Mouse (Mus musculus) erythroblast, adult 5-6 weeks (primary cell): Measurements from ENCODE around the gene Gm5930. TPM values are rescaled to one million over a fixed set of nuclear protein-coding genes. Genes with fewer than 3 reads are reported as not detected.
"Not testable (repeated sequence)": the region's sequence is repeated elsewhere in the genome, so short reads cannot be mapped to it uniquely, and the experiment has no call there.

ENCODE experiments used
- ATAC-seq: replicated peaks from 2 replicates; pipeline ENCODE4 v1.8.0; 2016; ENCODE audit warnings: moderate number of reproducible peaks, mild to moderate bottlenecking, moderate TSS enrichment, inconsistent platforms; ENCODE audit not compliant: poor library complexity, low FRiP score, severe bottlenecking
- total RNA-seq, 2 experiments: library from RNA; stranded (forward) in 1 of 2; stranded (reverse) in 1 of 2; fragments of 150-400 nt in 1 of 2; fragments of 200-764, 138-1000 nt in 1 of 2; gene quantifications; 2 replicates each; pipeline versions ENCODE4 v1.2.3 to v1.2.4; 2015 to 2017; ENCODE audit warnings: low replicate concordance in 2 of 2

The Gm5930 gene
- total RNA-seq (2015; ENCODE audit: low replicate concordance) (not detected in 2 replicates), total RNA-seq (2017; ENCODE audit: low replicate concordance) (not detected in 2 replicates)

- not testable (repeated sequence) for ATAC-seq
Measured at GRCm38 (mm10) chr14:44338484-44338883, at the start of gene Gm5930. TSS of gene Gm5930 (minus strand) at chr14:44338584.

DNA sequence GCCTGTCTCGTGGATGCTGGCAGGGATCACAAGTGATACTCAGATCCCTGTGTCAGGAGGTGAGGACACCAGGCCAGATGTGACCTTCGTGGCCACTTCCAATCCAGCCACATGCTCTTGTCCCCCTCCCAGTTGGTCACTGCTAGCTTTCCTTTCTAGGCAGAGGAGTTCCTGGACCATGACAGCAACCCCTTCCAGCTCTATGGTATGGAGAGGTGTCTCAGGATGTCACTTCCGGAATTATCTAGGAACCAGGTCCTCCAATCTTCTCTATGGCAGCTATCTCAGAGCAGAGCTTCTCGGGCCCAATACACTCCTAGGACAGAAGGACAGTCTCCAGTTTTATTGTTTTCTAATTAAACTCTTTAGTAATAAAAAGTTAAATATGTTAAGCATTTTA, 45.8 kb upstream of the Gm5930 start:
- not testable (repeated sequence) for ATAC-seq

- ATAC-seq = not testable (repeated sequence)
Measured at GRCm38 (mm10) chr14:44365057-44365456, 26.7 kb upstream of the Gm5930 start, which contains the start of gene Gm8229. TSS of gene Gm8229 (plus strand) at chr14:44365357.

DNA sequence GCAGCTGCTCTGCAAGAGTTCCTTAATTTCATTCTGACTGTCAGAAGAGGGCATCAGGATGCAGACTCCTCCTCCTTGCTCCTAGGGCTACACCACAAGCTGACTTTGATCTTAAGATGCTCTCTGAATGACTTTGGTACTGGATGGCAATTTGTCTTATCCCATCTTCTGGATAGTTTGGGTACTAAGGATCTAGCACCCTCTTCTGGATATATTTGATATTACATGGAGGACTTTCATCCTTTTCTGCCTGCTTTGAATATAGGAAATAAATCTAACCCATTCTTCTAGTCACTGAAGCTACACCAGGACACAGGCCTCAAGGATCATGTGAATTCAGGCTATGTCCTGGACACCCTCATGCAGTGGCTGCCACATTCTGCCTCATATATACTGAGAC, 23.9 kb upstream of the Gm5930 start:
- not testable (repeated sequence) for ATAC-seq

DNA sequence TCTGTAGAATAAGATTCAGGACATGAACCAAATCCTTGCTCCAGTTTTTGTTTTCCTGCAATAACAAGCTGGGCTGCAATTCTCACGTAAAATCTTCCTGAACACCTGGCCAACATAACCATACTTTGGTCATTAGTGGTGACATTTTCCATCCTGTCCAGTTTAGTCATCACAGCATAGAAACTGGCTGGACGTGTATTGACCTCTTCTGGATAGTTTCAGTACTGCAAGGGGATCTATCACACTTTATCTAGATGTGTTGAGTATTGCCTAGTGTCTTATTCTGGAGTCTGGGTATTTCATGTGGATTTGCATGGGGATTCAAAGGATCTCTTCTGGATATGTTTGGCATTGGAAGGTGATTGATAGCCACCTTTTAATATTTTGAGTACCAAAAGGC, 23.0 kb upstream of the Gm5930 start:
- not testable (repeated sequence) for ATAC-seq

GRCm38 (mm10) chr14:44312049-44312448, 26.3 kb downstream of the Gm5930 start:
- ATAC-seq = not testable (repeated sequence)

DNA sequence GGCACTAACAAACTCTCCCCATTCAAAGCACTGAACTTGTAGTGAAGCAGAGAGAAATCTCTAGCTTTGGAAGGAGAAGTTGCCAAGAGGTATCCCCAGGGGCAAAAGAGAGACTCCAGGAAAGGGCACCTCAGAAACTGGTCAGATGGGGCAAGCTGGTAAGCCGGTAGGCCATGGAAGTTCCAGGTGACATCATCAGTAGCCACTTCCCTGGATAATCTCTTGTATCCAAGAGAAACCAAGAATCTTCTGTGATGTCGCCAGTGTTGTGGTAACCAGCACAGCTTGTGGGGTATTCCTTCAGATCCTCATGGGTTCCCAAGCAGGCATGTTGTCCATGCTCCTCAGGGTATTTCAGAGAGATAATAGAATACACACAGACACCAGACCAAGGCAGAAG, 53.1 kb downstream of the Gm5930 start, which contains the start of gene Gm8220:
Gene Gm8220 (plus strand): TSS at position 301 of the 400 bp plus-strand sequence.
- not testable (repeated sequence) for ATAC-seq

Other genes with a start within 250 kb of the Gm5930 start
- 73.6 and 109 TPM in 2 replicates for gene Ear2, start 235.9 kb downstream of the Gm5930 start, total RNA-seq (2015; ENCODE audit: low replicate concordance)
- gene Ear2, start 235.9 kb downstream of the Gm5930 start, total RNA-seq (2017; ENCODE audit: low replicate concordance) = 95.7 and 162 TPM in 2 replicates
- not detected in 2 replicates for gene Gm3327, start 214.7 kb downstream of the Gm5930 start, total RNA-seq (2015; ENCODE audit: low replicate concordance)
- gene Gm3327, start 214.7 kb downstream of the Gm5930 start, total RNA-seq (2017; ENCODE audit: low replicate concordance) = not detected in 2 replicates
- gene Gm8212, start 140.9 kb downstream of the Gm5930 start, total RNA-seq (2015; ENCODE audit: low replicate concordance) = not detected in 2 replicates
- gene Gm8212, start 140.9 kb downstream of the Gm5930 start, total RNA-seq (2017; ENCODE audit: low replicate concordance) = not detected in 2 replicates
- not detected in 2 replicates for gene 4930503E14Rik, start 125.3 kb downstream of the Gm5930 start, total RNA-seq (2015; ENCODE audit: low replicate concordance)
- gene 4930503E14Rik, start 125.3 kb downstream of the Gm5930 start, total RNA-seq (2017; ENCODE audit: low replicate concordance) = not detected in 2 replicates
- gene Gm8220, start 53.0 kb downstream of the Gm5930 start, total RNA-seq (2015; ENCODE audit: low replicate concordance) = not detected in 2 replicates
- not detected in 2 replicates for gene Gm8220, start 53.0 kb downstream of the Gm5930 start, total RNA-seq (2017; ENCODE audit: low replicate concordance)
- gene Gm8229, start 26.8 kb upstream of the Gm5930 start, total RNA-seq (2015; ENCODE audit: low replicate concordance) = not detected in 2 replicates
- gene Gm8229, start 26.8 kb upstream of the Gm5930 start, total RNA-seq (2017; ENCODE audit: low replicate concordance) = not detected in 2 replicates
- gene Gm3371, start 72.1 kb upstream of the Gm5930 start, total RNA-seq (2015; ENCODE audit: low replicate concordance) = not detected in 2 replicates
- gene Gm3371, start 72.1 kb upstream of the Gm5930 start, total RNA-seq (2017; ENCODE audit: low replicate concordance) = not detected in 2 replicates
- not detected in 2 replicates for gene Gm8232, start 95.1 kb upstream of the Gm5930 start, total RNA-seq (2015; ENCODE audit: low replicate concordance)
- gene Gm8232, start 95.1 kb upstream of the Gm5930 start, total RNA-seq (2017; ENCODE audit: low replicate concordance) = not detected in 2 replicates
- not detected in 2 replicates for gene BC061237, start 153.9 kb upstream of the Gm5930 start, total RNA-seq (2015; ENCODE audit: low replicate concordance)
- not detected in 2 replicates for gene BC061237, start 153.9 kb upstream of the Gm5930 start, total RNA-seq (2017; ENCODE audit: low replicate concordance)
- gene Gm17093, start 179.7 kb upstream of the Gm5930 start, total RNA-seq (2015; ENCODE audit: low replicate concordance) = not detected in 2 replicates
- gene Gm17093, start 179.7 kb upstream of the Gm5930 start, total RNA-seq (2017; ENCODE audit: low replicate concordance) = not detected in 2 replicates
- gene Gm8247, start 244.6 kb upstream of the Gm5930 start, total RNA-seq (2015; ENCODE audit: low replicate concordance) = not detected in 2 replicates
- not detected in 2 replicates for gene Gm8247, start 244.6 kb upstream of the Gm5930 start, total RNA-seq (2017; ENCODE audit: low replicate concordance)